Mouse (Mus musculus): ENCODE measurements around the gene Ctrl. TPM values are rescaled to one million over a fixed set of nuclear protein-coding genes. Genes with fewer than 3 reads are reported as not detected.

The Ctrl gene
- total RNA-seq, 2 experiments from 2014 or later, result 1.6 TPM

Small RNAs within 50 kb of the gene (microRNA-seq; reads per million reads assigned to microRNA genes)
- 0 to 0.21 reads per million in 2 experiments for gene Mir7074

Other genes starting within 250 kb of the Ctrl start
- 10 to 100 TPM; 69.3 to 72.7 TPM for gene Carmil2, start 247.6 kb downstream of the Ctrl start, total RNA-seq (2021)
- gene Acd, start 232.8 kb downstream of the Ctrl start, total RNA-seq (2021), result 10 to 100 TPM; 37.1 to 38.7 TPM
- gene Pard6a, start 232.7 kb downstream of the Ctrl start, total RNA-seq (2021), result 10 to 100 TPM; 29.1 to 36.3 TPM
- not detected for gene 4933405L10Rik, start 226.2 kb downstream of the Ctrl start, total RNA-seq (2021)
- gene Enkd1, start 225.7 kb downstream of the Ctrl start, total RNA-seq (2021), result 1 to 10 TPM; 9.0 to 9.4 TPM
- gene Gfod2, start 175.2 kb downstream of the Ctrl start, total RNA-seq (2021), result 10 to 100 TPM; 21.9 to 22.5 TPM
- gene Ranbp10, start 106.5 kb downstream of the Ctrl start, total RNA-seq (2021), result 10 to 100 TPM; 24.4 to 27.6 TPM
- gene Tsnaxip1, start 106.1 kb downstream of the Ctrl start, total RNA-seq (2021), result under 1 TPM in 1 of 2 experiments, not detected in 1; 0.22 TPM
- 10 to 100 TPM; 14.2 to 15.2 TPM for gene Cenpt, start 80.6 kb downstream of the Ctrl start, total RNA-seq (2021)
- gene Thap11, start 78.7 kb downstream of the Ctrl start, total RNA-seq (2021), result 10 to 100 TPM; 42.2 to 42.3 TPM
- 10 to 100 TPM; 27.6 to 36.3 TPM for gene Nutf2, start 73.3 kb downstream of the Ctrl start, total RNA-seq (2021)
- gene Edc4, start 53.0 kb downstream of the Ctrl start, total RNA-seq (2021), result 10 to 100 TPM; 59.2 to 68.2 TPM
- gene Nrn1l, start 40.3 kb downstream of the Ctrl start, total RNA-seq (2021), result 1 to 10 TPM in 1 of 2 experiments, under 1 TPM in 1; 1.00 to 3.0 TPM
- gene Pskh1, start 33.4 kb downstream of the Ctrl start, total RNA-seq (2021), result 1 to 10 TPM; 7.7 to 8.3 TPM
- gene Psmb10, start 4.6 kb upstream of the Ctrl start, total RNA-seq (2021), result 10 to 100 TPM; 57.0 to 69.0 TPM
- 10 to 100 TPM; 41.7 to 45.8 TPM for gene Lcat, start 9.5 kb upstream of the Ctrl start, total RNA-seq (2021)
- gene Slc12a4, start 32.2 kb upstream of the Ctrl start, total RNA-seq (2021), result 10 to 100 TPM; 20.5 to 20.7 TPM
- gene Dpep3, start 45.6 kb upstream of the Ctrl start, total RNA-seq (2021), result not detected
- 10 to 100 TPM; 18.9 to 22.6 TPM for gene Dus2, start 57.5 kb upstream of the Ctrl start, total RNA-seq (2021)
- gene Dpep2nb, start 72.1 kb upstream of the Ctrl start, total RNA-seq (2021), result under 1 TPM in 1 of 2 experiments, not detected in 1; 0.32 TPM
- 10 to 100 TPM; 11.5 to 14.6 TPM for gene Ddx28, start 78.0 kb upstream of the Ctrl start, total RNA-seq (2021)
- gene Nfatc3, start 125.0 kb upstream of the Ctrl start, total RNA-seq (2021), result 10 to 100 TPM; 11.1 to 11.9 TPM
- not detected for gene Esrp2, start 203.1 kb upstream of the Ctrl start, total RNA-seq (2021)
- 10 to 100 TPM; 23.8 to 26.0 TPM for gene Pla2g15, start 216.5 kb upstream of the Ctrl start, total RNA-seq (2021)
- gene Slc7a6, start 235.0 kb upstream of the Ctrl start, total RNA-seq (2021), result 10 to 100 TPM; 22.2 to 32.7 TPM

Measured in layer of hippocampus, postnatal 36 days (tissue).